Mouse (Mus musculus): ENCODE data around the gene Foxm1.

The Foxm1 gene

DNA sequence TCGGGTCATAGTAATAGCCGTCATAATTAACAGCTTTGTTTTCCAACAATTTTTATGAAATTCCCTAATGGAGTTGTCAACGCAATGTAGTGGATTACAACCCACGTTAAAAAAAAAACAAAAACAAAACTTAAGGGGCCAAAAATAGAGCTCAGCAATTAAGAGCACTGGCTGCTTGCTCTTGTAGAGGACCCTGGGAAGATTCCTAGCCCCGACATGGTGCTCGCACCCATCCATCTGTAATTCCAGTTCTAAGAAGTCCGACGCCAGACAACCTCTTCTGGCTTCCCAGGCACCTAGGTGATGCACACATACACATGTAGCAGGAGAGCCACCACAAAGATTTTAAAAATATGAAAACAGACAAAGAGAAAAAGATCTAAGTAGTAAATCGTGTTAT lies 62.3 kb downstream of the Foxm1 start:
- no peak for DNase-seq

Data from lung, postnatal 36 days (tissue).